Mouse (Mus musculus) WW6 (cell line): ENCODE data around the gene Hectd2.

Experiments used
- DNase-seq: peaks from one replicate; pipeline ENCODE4 v3.0.0-alpha.2; 2013; ENCODE audit warnings: low read depth, low spot score

Gene Hectd2

GRCm38 (mm10) chr19:36646132-36646828 lies 91.8 kb downstream of the Hectd2 start:
- no peak for DNase-seq

- DNase-seq: no peak
Observed at GRCm38 (mm10) chr19:36652686-36653085, 98.2 kb downstream of the Hectd2 start.

- no peak for DNase-seq
Observed at GRCm38 (mm10) chr19:36662734-36663133, 108.3 kb downstream of the Hectd2 start.

GRCm38 (mm10) chr19:36663918-36664317 lies 109.5 kb downstream of the Hectd2 start:
- DNase-seq: no peak

- DNase-seq: no peak
Observed at GRCm38 (mm10) chr19:36664417-36664816, 110.0 kb downstream of the Hectd2 start.

- DNase-seq: no peak
Observed at GRCm38 (mm10) chr19:36665206-36665605, 110.8 kb downstream of the Hectd2 start.

GRCm38 (mm10) chr19:36665641-36666040 lies 111.2 kb downstream of the Hectd2 start:
- no peak for DNase-seq

- DNase-seq: no peak
Observed at GRCm38 (mm10) chr19:36666471-36666870, 112.0 kb downstream of the Hectd2 start.

- no peak for DNase-seq
Observed at GRCm38 (mm10) chr19:36667368-36667767, 112.9 kb downstream of the Hectd2 start.

GRCm38 (mm10) chr19:36668098-36668497 lies 113.7 kb downstream of the Hectd2 start:
- DNase-seq: no peak

- DNase-seq: no peak
Observed at GRCm38 (mm10) chr19:36668881-36669639, 114.6 kb downstream of the Hectd2 start.

GRCm38 (mm10) chr19:36669720-36670451 lies 115.4 kb downstream of the Hectd2 start:
- no peak for DNase-seq
